Mouse (Mus musculus) lung, embryonic 16.5 days (tissue): ENCODE data around the gene Pmfbp1. TPM values are rescaled to one million over a fixed set of nuclear protein-coding genes. Genes with fewer than 3 reads are reported as not detected.

Source experiments
- ATAC-seq: fragments of 200-750 bp; cut with Nextera tagmentation; 2 replicates; pipeline ENCODE4 v1.8.0; 2017; ENCODE audit warnings: low read depth, mild to moderate bottlenecking, moderate library complexity
- H3K27ac ChIP-seq: fragments of 300-500 bp; sonication (generic); 2 replicates; pipeline ENCODE4 v1.5.1; 2014; ENCODE audit warnings: mild to moderate bottlenecking, control low read depth, low read length
- H3K27me3 ChIP-seq: fragments of 300-500 bp; sonication (generic); 2 replicates; pipeline ENCODE4 v1.6.1; 2014; ENCODE audit warnings: low read depth, low read length, mixed read lengths; ENCODE audit not compliant: control insufficient read depth, insufficient read depth
- H3K36me3 ChIP-seq: fragments of 300-500 bp; sonication (generic); 2 replicates; pipeline ENCODE4 v1.6.1; 2014; ENCODE audit warnings: low read length; ENCODE audit not compliant: control insufficient read depth, insufficient read depth
- H3K4me1 ChIP-seq: fragments of 300-500 bp; sonication (generic); replicated peaks from 2 replicates; pipeline ENCODE4 v1.6.1; 2014; ENCODE audit warnings: low read length, mixed read lengths; ENCODE audit not compliant: control insufficient read depth, insufficient read depth
- H3K4me2 ChIP-seq: fragments of 300-500 bp; sonication (generic); 2 replicates; pipeline ENCODE4 v1.6.1; 2014; ENCODE audit warnings: low read depth, low read length, control low read depth
- H3K4me3 ChIP-seq: fragments of 300-500 bp; sonication (generic); 2 replicates; pipeline ENCODE4 v1.5.1; 2014; ENCODE audit warnings: mild to moderate bottlenecking, low read length, control low read depth
- H3K9ac ChIP-seq: fragments of 300-500 bp; sonication (generic); 2 replicates; pipeline ENCODE4 v1.6.1; 2014; ENCODE audit warnings: low read length, control low read depth
- H3K9me3 ChIP-seq: fragments of 300-500 bp; sonication (generic); 2 replicates; pipeline ENCODE4 v1.6.1; 2016; ENCODE audit warnings: low read length; ENCODE audit not compliant: control insufficient read depth
- WGBS: fragments of 180-500 bp; shearing (Covaris S2); extraction: QIAGEN DNeasy Blood & Tissue Kit; methylation state at CpG from one replicate; pipeline ENCODE4 v1.1.7; 2014; 5-methylcytosine and 5-hydroxymethylcytosine counted together
- polyA plus RNA-seq: library from polyadenylated mRNA; unstranded; fragments of >200 nt; fragmentation: Nextera tagmentation; extraction: Ambion mirVana; gene quantifications from 2 replicates; pipeline ENCODE4 v1.2.1, GENCODE M21; 2015

The Pmfbp1 gene
- polyA plus RNA-seq, 1 experiment from 2014 or later, result not detected

DNA sequence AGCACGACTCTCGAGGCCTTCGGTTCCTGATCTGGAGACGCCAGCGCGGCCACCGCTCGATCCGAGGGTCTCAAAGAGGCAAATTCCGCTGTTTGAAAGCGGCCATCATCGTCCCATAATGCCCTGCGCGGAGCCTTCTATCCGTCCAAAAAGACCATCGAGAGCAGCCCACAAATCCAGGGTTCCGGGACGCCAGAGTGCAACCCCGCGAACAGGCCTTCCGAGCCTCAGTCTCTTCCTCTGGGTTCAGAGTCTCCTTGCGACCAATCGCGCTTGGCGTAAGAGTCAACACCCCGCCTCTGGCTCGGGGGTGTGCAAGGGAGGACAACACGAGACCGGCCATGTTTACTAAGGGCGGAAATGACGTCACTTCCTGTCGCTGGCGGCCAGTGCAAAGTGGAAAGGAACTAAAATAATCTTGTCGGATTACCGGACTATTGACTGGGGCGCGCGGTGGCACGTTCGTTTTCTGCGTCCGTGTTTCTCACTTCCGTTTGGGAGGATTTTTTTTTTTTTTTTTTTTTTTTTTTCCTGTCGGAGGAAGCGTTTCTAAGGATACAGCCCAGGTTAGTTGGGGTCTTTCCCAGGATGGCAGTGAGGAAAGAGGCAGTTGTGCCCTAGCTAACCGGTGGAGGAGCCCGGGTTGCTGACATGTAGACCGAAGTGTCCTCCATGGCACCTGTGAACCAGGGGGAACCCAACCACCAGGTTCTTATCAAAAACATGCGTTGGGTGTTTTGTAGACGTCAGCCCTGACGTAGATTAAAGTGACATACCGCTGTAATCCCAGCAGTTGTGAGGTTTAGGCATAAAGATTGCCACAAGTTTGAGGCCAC lies 71.9 kb downstream of the Pmfbp1 start, which contains the start of the genes Dhx38 and Txnl4b:
Dhx38 (minus strand) TSS at position 364 of the 836 bp plus-strand sequence.
Txnl4b (plus strand) TSS at position 395 of the 836 bp plus-strand sequence.
- Histone ChIP-seq H3K27me3 (no peaks in the 10 kb centered on the region), H3K9me3 (no peaks in the 10 kb centered on the region), H3K4me2 (peak within 1 kb of the TSS; percentile 93), H3K4me3 (peak within 1 kb of the TSS; percentile 81), H3K9ac (peak within 1 kb of the TSS; percentile 87), H3K27ac (peak within 1 kb of the TSS; percentile 89), H3K36me3 (peaks cover 18% of the 10 kb centered on the region), H3K4me1 (peaks cover 17% of the 10 kb centered on the region)
- under 1% methylated on average over 52 of the region's 52 CpGs for WGBS
- ATAC-seq, result peak; percentile 100

DNA sequence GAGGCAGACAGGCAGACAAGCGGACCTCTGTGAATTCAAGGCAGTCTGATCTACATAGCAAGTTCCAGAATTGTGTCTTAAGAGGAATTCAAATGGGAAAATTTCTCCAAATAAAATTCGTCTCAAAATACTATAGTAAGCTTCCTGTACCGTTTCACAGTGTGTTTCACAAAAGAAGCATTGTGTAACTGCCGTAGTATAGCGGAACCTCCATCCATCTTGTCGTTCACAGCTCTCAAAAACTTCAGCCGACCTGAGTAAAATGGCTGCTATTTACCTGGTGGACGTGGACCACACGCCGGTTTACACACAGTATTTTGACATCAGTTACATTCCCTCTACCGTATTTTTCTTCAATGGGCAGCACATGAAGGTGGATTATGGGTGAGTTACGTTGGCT lies 77.3 kb downstream of the Pmfbp1 start:
- Histone ChIP-seq H3K9ac (no peak overlapping the region), H3K9me3 (no peaks in the 10 kb centered on the region), H3K27me3 (no peaks in the 10 kb centered on the region), H3K4me2 (no peak overlapping the region), H3K4me3 (no peak overlapping the region), H3K36me3 (peaks cover 9% of the 10 kb centered on the region), H3K4me1 (peaks cover 8% of the 10 kb centered on the region), H3K27ac (no peak overlapping the region)
- WGBS, result 85% methylated on average over 12 of the region's 12 CpGs
- no peak for ATAC-seq

DNA sequence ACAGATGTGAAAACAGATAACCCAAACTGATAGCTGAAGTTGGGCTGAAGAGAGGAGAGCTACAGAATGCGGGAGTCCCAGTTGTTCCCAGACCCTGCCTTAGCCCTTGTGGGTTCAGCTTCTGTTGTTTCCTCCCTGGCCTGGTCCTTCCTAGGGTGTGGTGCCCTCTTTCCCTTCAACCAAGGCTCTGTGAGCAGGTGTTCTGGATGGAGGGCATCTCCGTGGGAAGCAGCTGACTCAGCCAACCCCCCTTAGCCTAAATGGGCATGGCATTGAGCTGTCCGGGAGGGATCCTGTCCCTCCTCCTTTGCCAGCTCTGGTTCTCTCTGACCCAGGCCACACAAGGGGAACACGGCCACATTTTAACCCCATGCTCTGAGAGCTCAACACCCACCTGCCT lies 82.5 kb downstream of the Pmfbp1 start:
- no peak overlapping the region for H3K4me3 ChIP-seq
- H3K9me3 ChIP-seq, result no peaks in the 10 kb centered on the region
- no peak overlapping the region for H3K4me2 ChIP-seq
- peaks cover 5% of the 10 kb centered on the region; the same call in 1 of the 2 replicates for H3K36me3 ChIP-seq
- H3K27me3 ChIP-seq, result no peaks in the 10 kb centered on the region
- no peaks in the 10 kb centered on the region for H3K4me1 ChIP-seq
- H3K27ac ChIP-seq, result no peak overlapping the region
- no peak for ATAC-seq
- WGBS, result 72% methylated on average over 4 of the region's 4 CpGs
- no peak overlapping the region; the same call in 1 of the 2 replicates for H3K9ac ChIP-seq

DNA sequence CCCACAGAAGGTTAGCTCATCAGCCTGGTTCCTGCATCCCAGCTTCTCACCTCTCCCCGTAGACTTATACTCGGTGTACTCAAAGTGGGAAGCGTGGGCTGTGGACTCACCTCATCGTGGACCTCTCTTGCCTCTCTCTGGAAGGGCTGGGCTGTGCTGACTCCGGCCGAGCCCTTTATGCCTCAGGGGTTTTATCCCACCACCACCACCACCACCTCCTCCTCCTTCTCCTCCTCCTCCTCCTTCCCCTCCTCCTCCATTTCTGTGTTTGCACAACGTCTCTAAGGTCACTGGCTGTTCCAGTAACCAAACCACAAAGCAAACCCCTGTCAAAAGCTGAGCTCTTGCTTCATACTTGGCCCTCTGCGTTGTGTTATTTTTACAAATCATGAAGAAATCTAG lies 85.1 kb downstream of the Pmfbp1 start, which contains the start of gene Hp:
Hp (minus strand) TSS at position 273 of the 402 bp plus-strand sequence.
- ATAC-seq, result peak; percentile 45; the same call in 1 of the 2 replicates
- Histone ChIP-seq H3K4me2 (no peak within 1 kb of the TSS), H3K4me1 (no peaks in the 10 kb centered on the region), H3K9me3 (no peaks in the 10 kb centered on the region), H3K4me3 (no peak within 1 kb of the TSS), H3K9ac (no peak within 1 kb of the TSS), H3K27me3 (no peaks in the 10 kb centered on the region), H3K27ac (peak within 1 kb of the TSS; percentile 30; the same call in 1 of the 2 replicates), H3K36me3 (no peaks in the 10 kb centered on the region)
- 50% methylated on average over 8 of the region's 8 CpGs for WGBS

DNA sequence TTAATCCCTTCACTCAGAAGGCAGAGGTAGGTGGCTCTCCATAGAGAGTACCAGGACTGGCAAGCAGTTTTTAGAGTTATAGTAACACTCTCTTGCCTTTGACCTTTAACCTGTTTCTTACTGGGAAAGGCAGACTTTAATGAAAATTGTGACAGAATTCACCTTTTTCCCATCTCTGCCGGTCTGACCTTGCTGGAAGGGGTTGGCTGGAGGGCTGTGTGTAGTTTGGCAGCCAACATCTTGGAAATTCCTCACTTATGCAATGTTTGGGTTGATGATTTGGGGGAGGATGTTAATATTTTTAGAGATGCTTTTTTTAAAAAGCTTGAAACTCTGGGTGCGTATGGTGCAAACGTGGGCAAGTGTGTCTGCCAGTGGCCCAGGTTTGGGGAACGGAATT lies 90.5 kb downstream of the Pmfbp1 start:
- Histone ChIP-seq H3K4me3 (no peak overlapping the region), H3K36me3 (no peaks in the 10 kb centered on the region), H3K27ac (no peak overlapping the region), H3K9ac (no peak overlapping the region), H3K27me3 (no peaks in the 10 kb centered on the region), H3K4me2 (no peak overlapping the region), H3K4me1 (no peaks in the 10 kb centered on the region), H3K9me3 (no peaks in the 10 kb centered on the region)
- WGBS, result 84% methylated on average over 4 of the region's 4 CpGs
- ATAC-seq, result no peak

DNA sequence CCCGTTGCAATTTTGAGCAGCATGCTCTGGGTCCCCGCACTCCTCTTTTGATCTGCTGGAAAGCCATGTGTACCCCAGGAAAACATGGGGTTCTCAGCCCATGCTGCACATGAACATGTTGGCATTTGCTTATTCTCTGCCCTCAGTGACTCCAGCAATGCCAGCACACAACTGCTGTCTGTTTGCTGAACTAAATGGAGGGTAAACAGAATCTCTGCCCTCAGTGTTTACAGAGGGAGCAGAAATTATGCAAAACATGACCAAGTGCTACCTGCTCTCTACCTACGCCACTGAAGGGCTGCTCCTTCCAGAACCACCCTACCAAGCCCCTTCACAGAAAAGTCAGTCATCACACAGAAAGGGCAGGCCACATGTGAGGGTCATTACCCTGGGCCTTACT lies 91.0 kb downstream of the Pmfbp1 start:
- no peak for ATAC-seq
- H3K4me1 ChIP-seq, result no peaks in the 10 kb centered on the region
- H3K4me2 ChIP-seq, result no peak overlapping the region
- H3K36me3 ChIP-seq, result no peaks in the 10 kb centered on the region
- no peaks in the 10 kb centered on the region for H3K27me3 ChIP-seq
- H3K27ac ChIP-seq, result no peak overlapping the region
- H3K9me3 ChIP-seq, result no peaks in the 10 kb centered on the region
- no peak overlapping the region for H3K9ac ChIP-seq
- no peak overlapping the region for H3K4me3 ChIP-seq
- WGBS, result 59% methylated on average over 3 of the region's 3 CpGs

DNA sequence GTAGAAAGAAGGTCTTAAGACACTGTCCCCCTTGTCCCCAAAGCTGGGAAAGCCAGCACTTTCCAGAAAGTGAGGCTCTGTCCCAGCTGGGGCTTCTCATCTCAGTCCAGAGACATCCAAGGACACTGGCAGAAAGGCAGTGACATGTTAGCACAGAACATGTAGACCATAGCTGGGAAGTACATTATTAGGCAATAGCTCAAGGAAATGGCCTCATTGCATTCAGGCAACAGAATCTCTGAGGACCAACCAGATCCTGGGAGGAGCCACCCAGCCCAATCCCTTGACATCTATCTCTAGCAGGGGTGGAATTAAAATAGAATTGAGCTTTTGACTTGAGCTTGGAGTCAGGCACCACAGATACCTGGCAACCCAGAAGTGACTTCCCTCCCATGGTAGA lies 91.8 kb downstream of the Pmfbp1 start:
- H3K27ac ChIP-seq, result no peak overlapping the region
- ATAC-seq, result no peak
- H3K4me1 ChIP-seq, result no peaks in the 10 kb centered on the region
- no peak overlapping the region for H3K9ac ChIP-seq
- no peaks in the 10 kb centered on the region for H3K27me3 ChIP-seq
- no peak overlapping the region for H3K4me2 ChIP-seq
- H3K4me3 ChIP-seq, result no peak overlapping the region
- no peaks in the 10 kb centered on the region for H3K9me3 ChIP-seq
- H3K36me3 ChIP-seq, result no peaks in the 10 kb centered on the region

DNA sequence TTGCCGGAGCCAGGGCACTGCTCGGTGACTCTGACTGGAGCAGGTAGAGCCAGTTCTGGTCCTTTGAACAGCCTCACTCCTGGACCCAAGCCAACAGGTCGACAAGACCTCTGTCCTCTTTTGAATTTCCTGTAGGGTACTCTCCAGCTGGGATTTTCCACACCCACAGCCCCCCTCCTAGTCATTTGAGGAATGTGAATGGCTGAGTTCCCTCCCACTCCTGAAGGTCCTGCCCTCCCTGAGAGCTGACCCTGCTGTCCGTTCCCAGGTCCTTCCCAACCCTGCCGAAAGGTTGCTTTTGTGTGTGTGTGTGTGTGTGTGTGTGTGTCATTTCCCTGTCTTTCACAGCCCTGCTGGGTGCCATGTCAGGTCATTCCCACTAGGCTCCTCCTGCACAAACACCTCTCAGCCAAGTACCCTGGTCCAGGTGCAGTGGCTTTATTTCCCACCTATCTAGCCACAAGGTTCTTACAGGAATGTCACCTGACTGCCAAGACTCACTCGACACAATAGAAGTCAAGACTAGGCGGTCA lies 93.2 kb downstream of the Pmfbp1 start:
- peak overlapping the region; percentile 92 for H3K27ac ChIP-seq
- no peaks in the 10 kb centered on the region for H3K36me3 ChIP-seq
- no peak overlapping the region for H3K9ac ChIP-seq
- no peaks in the 10 kb centered on the region for H3K9me3 ChIP-seq
- peak; percentile 90 for ATAC-seq
- peak overlapping the region; percentile 16; the same call in 1 of the 2 replicates for H3K4me2 ChIP-seq
- no peaks in the 10 kb centered on the region for H3K4me1 ChIP-seq
- H3K4me3 ChIP-seq, result no peak overlapping the region
- no peaks in the 10 kb centered on the region for H3K27me3 ChIP-seq
- WGBS, result 34% methylated on average over 7 of the region's 7 CpGs

DNA sequence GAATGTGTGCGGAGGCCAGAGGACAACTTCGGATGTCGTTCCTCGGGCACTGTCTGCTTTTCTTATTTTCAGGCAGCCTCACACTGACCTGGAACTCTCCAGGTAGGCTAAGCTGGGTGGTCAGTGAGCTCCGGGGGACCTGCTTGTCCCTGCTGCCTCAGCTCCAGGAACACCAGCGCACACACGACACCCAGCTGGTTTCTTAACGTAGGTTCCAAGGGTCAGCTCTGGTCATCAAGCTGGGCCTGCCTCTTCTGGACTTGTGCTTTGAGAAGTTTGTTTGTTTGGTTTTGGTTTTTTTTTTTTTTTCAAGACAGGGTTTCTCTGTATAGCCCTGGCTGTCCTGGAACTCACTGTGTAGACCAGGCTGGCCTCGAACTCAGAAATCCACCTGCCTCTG lies 97.1 kb downstream of the Pmfbp1 start:
- H3K27me3 ChIP-seq, result no peaks in the 10 kb centered on the region
- WGBS, result 80% methylated on average over 9 of the region's 9 CpGs
- no peak overlapping the region for H3K27ac ChIP-seq
- ATAC-seq, result no peak
- no peaks in the 10 kb centered on the region for H3K9me3 ChIP-seq
- H3K4me3 ChIP-seq, result no peak overlapping the region
- no peaks in the 10 kb centered on the region for H3K4me1 ChIP-seq
- H3K36me3 ChIP-seq, result peaks cover 4% of the 10 kb centered on the region; the same call in 1 of the 2 replicates
- H3K9ac ChIP-seq, result no peak overlapping the region
- H3K4me2 ChIP-seq, result no peak overlapping the region
